Mouse (Mus musculus) c-Kit-positive CD71-negative TER-119-negative erythroid progenitor cells, embryonic 14.5 days (primary cell): ENCODE measurements around the gene Frem3.

ENCODE experiments used
- DNase-seq: peaks from one replicate; pipeline ENCODE4 v3.0.0-alpha.2; 2013; ENCODE audit warnings: low read depth

Frem3 gene

DNA sequence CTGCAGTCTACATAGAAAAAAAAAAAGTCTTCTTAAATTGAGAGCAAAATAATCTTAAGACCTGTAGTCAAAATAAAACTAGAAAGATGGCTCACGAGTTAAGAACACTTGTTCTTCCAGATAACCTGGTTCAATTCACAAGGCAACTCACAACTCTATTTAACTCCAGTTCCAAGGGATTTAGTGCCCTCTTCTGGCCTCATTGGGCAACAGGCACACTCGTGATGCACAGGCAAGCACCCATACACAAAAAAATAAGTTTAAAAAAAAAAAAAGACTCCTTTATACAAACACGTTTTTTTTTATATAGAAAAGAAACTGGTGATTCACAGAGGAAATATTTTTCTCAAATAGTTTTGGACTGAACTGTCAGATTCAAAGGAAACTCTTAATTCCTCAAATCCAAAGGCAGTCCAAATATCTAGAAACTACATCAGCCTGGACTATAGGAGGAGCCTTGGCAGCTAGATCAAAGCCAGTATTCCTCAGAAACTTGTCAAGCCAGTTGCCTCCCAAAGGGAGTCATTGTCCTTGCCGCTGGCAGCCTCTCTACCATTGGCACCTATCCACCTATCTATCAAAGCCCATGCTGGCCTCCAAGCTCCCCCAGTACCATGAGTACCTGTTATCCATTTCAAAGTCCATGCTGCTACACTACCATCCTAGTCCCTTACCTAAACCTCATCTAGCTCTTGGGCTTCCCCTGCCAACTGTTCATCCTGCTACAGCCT is 100.0 kb downstream of the Frem3 start:
- DNase-seq: peak; percentile 31

DNA sequence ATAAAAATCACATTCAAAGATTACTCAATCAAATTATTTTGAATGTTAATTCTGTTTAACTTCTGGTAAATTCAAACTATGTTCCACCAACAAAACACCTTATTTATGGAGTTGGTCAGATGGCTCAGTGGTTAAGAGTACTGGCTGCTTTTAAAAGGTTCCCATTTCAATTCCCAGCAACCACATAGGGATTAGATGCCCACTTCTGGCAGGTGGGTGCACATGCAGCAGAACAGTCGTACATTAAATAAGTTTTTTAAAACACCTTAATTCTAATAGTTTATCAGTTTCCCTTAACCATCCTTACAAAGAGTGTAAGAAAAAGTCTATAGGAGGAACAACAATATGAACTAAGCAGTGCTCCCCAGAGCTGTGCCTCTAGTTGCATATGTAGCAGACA is 103.6 kb downstream of the Frem3 start:
- DNase-seq: no peak

DNA sequence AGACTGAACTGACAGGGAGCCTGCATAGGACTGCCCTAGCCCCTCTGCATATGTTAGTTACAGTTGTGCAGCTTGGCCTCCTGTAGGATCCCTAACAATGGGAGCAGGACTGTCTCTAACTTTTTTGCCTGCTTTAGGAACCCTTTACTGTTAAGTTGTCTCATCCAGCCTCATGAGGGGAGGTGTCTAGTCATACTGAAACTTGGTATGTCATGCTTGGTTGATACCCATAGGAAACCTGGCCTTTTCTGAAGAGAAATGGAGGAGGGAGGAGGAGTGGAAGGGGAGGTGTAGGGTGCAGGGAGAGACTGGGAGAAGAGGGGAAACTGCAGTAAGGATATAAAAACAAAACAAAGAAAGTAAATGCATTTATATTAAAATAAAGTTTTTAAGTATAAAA is 121.4 kb downstream of the Frem3 start:
- no peak for DNase-seq

DNA sequence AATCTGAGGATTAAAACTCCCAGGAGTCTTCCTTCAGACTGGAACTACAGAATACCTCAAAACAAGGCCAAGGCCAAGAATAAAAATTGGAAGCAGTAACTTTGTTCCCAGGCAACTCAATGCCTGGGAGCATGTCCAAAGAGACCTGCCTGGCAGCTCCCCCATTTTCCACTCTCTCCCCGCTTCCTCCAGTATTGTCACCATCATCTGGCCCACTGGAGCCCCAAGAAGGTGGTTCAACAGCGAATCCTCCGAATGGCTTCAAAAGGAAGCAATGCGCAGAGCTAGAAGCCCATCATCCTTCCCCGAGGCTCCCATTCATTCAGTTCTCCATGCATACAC is 127.1 kb downstream of the Frem3 start:
- DNase-seq: peak; percentile 10

DNA sequence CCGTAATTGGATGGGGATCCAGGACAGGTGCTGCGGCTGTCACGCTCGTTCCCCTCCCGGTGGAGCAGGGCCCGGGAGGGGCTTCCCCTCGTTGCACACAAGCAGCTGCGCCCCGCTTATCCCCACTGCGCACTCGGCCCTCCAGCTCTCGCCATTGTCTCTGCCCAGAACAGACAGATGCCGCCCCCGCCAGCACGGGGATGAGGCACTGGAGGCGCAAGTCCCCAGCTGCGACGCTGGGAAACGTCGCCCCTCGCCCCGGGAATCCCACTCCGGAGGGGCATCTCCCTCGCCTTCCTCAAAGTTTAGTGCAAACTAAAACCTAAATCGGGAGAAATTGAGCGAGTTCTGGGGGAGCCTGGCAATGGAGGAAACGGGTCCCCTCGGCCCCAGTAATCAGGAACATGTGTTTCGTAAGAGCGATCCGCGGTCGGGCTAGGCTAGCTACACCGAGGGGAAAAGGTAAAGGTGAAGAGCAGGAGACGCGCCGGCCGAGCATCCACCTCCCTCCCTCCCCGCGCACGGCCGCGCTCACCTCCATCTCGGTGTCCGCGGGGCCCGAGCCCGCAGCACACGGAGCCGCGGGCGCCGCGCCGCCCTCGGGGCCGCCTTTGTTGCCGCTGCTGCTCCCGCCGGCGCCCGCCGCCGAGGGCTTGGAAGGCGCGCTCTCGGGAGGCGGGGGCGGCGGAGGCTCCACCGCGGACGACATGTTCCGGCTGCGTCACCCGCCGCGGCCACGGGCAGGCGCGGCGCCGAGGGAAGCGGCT is 127.7 kb downstream of the Frem3 start:
- peak; percentile 34 for DNase-seq

DNA sequence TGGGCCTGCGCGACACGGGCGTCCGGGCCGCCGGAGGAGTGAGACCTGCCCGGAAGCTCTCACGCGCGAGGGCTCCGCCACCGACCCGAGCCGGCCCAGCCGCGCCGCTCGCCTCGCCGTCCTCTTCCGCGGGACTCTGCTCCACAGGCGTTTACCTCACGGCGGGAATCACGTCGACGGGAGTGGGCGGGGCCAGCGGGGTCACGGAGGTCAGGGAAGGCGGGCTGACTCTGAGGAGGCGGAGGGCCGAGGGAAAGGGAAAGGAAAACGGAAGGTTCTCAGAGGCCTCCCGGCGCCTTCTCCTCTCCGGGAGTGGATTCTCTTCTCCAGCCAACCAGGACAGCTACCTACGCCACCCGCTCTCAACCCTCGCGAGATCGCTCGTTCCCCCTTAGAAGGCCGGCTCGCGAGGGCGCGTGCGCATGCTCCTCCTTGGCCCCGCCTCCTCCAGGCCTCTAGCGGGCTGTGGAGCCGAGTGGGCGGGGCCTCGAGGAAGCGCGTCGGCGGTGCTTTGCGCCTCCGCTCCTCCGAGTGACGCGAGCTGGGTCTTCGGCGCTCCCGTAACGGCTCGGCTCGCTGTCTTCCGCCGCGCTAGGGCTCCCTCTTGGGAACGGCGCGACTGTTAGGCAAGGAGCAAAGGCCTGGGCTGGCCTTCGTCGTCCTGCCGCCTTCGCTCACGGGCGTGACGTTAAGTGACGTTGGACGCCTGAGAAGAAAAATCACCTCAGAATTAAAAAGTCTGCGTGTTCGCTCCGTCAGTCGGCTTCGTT is 128.5 kb downstream of the Frem3 start, which contains the start of gene Smarca5:
Gene Smarca5 (minus strand): TSS at position 343 of the 770 bp plus-strand sequence.
- peak; percentile 74 for DNase-seq

DNA sequence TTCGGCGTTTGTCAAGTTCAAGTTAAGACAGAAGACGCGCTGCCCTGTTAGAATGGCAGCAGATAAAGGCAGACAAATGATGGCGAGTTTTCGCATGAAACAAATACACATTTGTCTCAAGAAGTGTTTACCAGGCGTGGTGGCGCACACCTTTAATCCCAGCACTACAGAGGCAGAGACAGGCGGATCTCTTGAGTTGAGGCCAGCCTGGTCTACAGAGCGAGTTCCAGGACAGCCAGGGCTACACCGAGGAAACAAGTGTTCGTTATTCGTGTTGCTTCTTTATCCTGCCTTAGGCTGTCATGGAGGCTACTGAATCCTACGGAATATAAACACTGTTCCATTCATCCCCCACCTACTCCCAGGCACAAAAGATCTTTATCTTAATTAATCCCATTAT is 129.1 kb downstream of the Frem3 start:
- no peak for DNase-seq
